ENCODE assay signal across 9 mouse cellular contexts in the genomic region with DNA sequence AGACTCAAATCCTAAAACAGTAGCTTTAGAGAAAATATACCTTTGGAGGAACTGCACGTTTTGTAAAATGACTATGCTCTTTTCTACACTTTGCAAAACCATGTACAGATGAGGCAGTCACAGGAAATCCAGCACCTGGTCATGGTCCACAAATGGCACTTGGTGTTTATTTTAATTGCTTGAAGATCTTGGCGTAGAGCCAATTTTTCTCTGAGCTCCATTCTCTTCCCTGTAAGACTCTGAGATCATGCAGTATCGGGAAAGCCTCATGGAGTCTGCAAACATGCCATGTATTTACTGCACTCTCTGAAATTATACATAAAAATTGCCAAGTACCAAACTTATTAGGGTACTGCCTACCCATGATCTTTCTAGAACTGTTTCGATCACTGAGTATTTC.
A peak's percentile ranks its signal among the peaks of the same experiment; 100 is the strongest.
DNase-seq lines count a peak whose midpoint lies in the region; ATAC-seq and TF ChIP-seq lines count a peak whose summit lies in the region.
"Had no signal": no experiment of that assay in that cellular context is flagged by ENCODE, and none has a peak within 500 bp of the region (broad histone marks: within the 10 kb centered on the region; RNA-seq: fewer than 3 reads in every experiment).

No protein-coding gene starts in this region.

- no peaks in the 10 kb centered on the region for H3K36me3 ChIP-seq in heart, embryonic 15.5 days
- H3K36me3 ChIP-seq in heart, adult 2 months (ENCODE audit: control insufficient read depth, insufficient read depth, low read length) = no peaks in the 10 kb centered on the region; the same call in 1 of the 2 replicates
- H3K36me3 ChIP-seq in forebrain, embryonic 15.5 days = no peaks in the 10 kb centered on the region
- H3K36me3 ChIP-seq in limb, embryonic 12.5 days = no peaks in the 10 kb centered on the region

- TF ChIP-seq CTCF in heart, adult 2 months (IDR thresholded peaks at IDR 0.05) = no peak

- TF ChIP-seq EP300 in heart, adult 2 months (IDR thresholded peaks at IDR 0.05; ENCODE audit: insufficient read depth, low read depth, low read length) = no peak

- H3K4me2 ChIP-seq in heart, embryonic 15.5 days = no peak overlapping the region
- no peak overlapping the region for H3K4me2 ChIP-seq in forebrain, embryonic 15.5 days (replicated peaks)
- H3K4me2 ChIP-seq in limb, embryonic 12.5 days = no peak overlapping the region

- no peaks in the 10 kb centered on the region for H3K27me3 ChIP-seq in heart, embryonic 15.5 days
- no peaks in the 10 kb centered on the region for H3K27me3 ChIP-seq in heart, adult 2 months (ENCODE audit: control insufficient read depth, insufficient read depth, low read length)
- H3K27me3 ChIP-seq in forebrain, embryonic 15.5 days = no peaks in the 10 kb centered on the region
- no peaks in the 10 kb centered on the region for H3K27me3 ChIP-seq in limb, embryonic 12.5 days

- no peaks in the 10 kb centered on the region for H3K4me1 ChIP-seq in heart, embryonic 15.5 days (replicated peaks)
- no peaks in the 10 kb centered on the region for H3K4me1 ChIP-seq in heart, adult 2 months (ENCODE audit: control insufficient read depth, insufficient read depth, low read length)
- 0 out of 2 replicates have a peak, but pooled peaks cover 5% of the 10 kb centered on the region for H3K4me1 ChIP-seq in forebrain, embryonic 15.5 days
- H3K4me1 ChIP-seq in limb, embryonic 12.5 days (replicated peaks) = peaks cover 15% of the 10 kb centered on the region

- no peak overlapping the region for H3K27ac ChIP-seq in heart, embryonic 15.5 days
- H3K27ac ChIP-seq in heart, adult 2 months = no peak overlapping the region
- no peak overlapping the region for H3K27ac ChIP-seq in forebrain, embryonic 15.5 days (replicated peaks)
- no peak overlapping the region for H3K27ac ChIP-seq in limb, embryonic 12.5 days

- no peaks in the 10 kb centered on the region for H3K79me2 ChIP-seq in heart, adult 2 months (replicated peaks; ENCODE audit: control insufficient read depth, insufficient read depth, low read length)

- intact Hi-C loops in heart, adult 2 months (cut with DNase I) = no loop called here

- H3K4me3 ChIP-seq in heart, embryonic 15.5 days = no peak overlapping the region
- no peak overlapping the region for H3K4me3 ChIP-seq in heart, adult 2 months
- no peak overlapping the region for H3K4me3 ChIP-seq in forebrain, embryonic 15.5 days
- H3K4me3 ChIP-seq in limb, embryonic 12.5 days (replicated peaks) = no peak overlapping the region

- ATAC-seq in heart, embryonic 15.5 days (replicated peaks; ENCODE audit: insufficient number of reproducible peaks, insufficient read depth, low FRiP score, low read depth) = 0 out of 2 replicates have a peak, but pooled peaks have one; percentile 27
- ATAC-seq in forebrain, embryonic 15.5 days (replicated peaks) = peak; percentile 84
- peak; percentile 87; the same call in 1 of the 2 replicates for ATAC-seq in limb, embryonic 12.5 days (ENCODE audit: insufficient number of reproducible peaks, insufficient read depth, low FRiP score, low TSS enrichment, low read depth)

- DNase-seq in heart, adult 2 months = no peak
- DNase-seq in adipocyte (ENCODE audit: low spot score) (peak; percentile 25), liver (no peak)
- no peak for DNase-seq in adrenal gland, adult 18-20 months (ENCODE audit: low spot score in 2 of 2)
- DNase-seq in left cerebral cortex, adult 18-20 months (ENCODE audit: low spot score in 2 of 2) = no peak
- DNase-seq: spleen, adult 18-20 months had no signal

- 53% methylated on average over 4 of the region's 4 CpGs for WGBS in heart, embryonic 15.5 days
- WGBS in heart, adult 2 months = 49% methylated on average over 4 of the region's 4 CpGs
- 52% methylated on average over 4 of the region's 4 CpGs for WGBS in forebrain, embryonic 15.5 days
- WGBS in limb, embryonic 12.5 days = 57% methylated on average over 4 of the region's 4 CpGs

- no peaks in the 10 kb centered on the region for H3K9me3 ChIP-seq in heart, embryonic 15.5 days (replicated peaks)
- H3K9me3 ChIP-seq in forebrain, embryonic 15.5 days = no peaks in the 10 kb centered on the region
- H3K9me3 ChIP-seq in limb, embryonic 12.5 days = no peaks in the 10 kb centered on the region

- H3K9ac ChIP-seq in heart, embryonic 15.5 days = no peak overlapping the region
- H3K9ac ChIP-seq in heart, adult 2 months (ENCODE audit: low read depth, low read length) = no peak overlapping the region
- H3K9ac ChIP-seq in forebrain, embryonic 15.5 days (replicated peaks) = no peak overlapping the region
- no peak overlapping the region for H3K9ac ChIP-seq in limb, embryonic 12.5 days (replicated peaks)

- TF ChIP-seq POLR2A in heart, adult 2 months (IDR thresholded peaks at IDR 0.05; ENCODE audit: insufficient read depth, low read depth, low read length) = no peak

Comparison
In these comparisons a context has a peak if more than half of its experiments do, and no peak if none do; other contexts are left out.
1. ATAC-seq: peak in every context shown above with its lines; median percentile 87 in limb, embryonic 12.5 days; 84 in forebrain, embryonic 15.5 days; 27 in heart, embryonic 15.5 days.